Mouse (Mus musculus) common myeloid progenitor, adult 5-6 weeks (primary cell): ENCODE measurements around the gene Sntn. TPM values are rescaled to one million over a fixed set of nuclear protein-coding genes. Genes with fewer than 3 reads are reported as not detected.

Source experiments
- ATAC-seq: replicated peaks from 2 replicates; pipeline ENCODE4 v1.8.0; 2016; ENCODE audit warnings: low read depth, mild to moderate bottlenecking, moderate TSS enrichment, inconsistent platforms; ENCODE audit not compliant: poor library complexity, severe bottlenecking
- total RNA-seq: library from RNA; stranded (forward); fragments of 200-1000, 187-1606 nt; gene quantifications from 2 replicates; pipeline ENCODE4 v1.2.3, GENCODE M21; 2017

The Sntn gene
- not detected in 2 replicates for total RNA-seq

- ATAC-seq = no peak
Measured at GRCm38 (mm10) chr14:13670576-13670975, at the start of gene Sntn. Sntn (plus strand) TSS chr14:13670876.

- ATAC-seq = no peak
Measured at GRCm38 (mm10) chr14:13649865-13650264, 20.8 kb upstream of the Sntn start.

- no peak for ATAC-seq
Measured at GRCm38 (mm10) chr14:13651039-13651438, 19.6 kb upstream of the Sntn start.

GRCm38 (mm10) chr14:13651541-13652298 lies 19.0 kb upstream of the Sntn start:
- ATAC-seq = no peak

- ATAC-seq = no peak
Measured at GRCm38 (mm10) chr14:13686716-13687115, 16.0 kb downstream of the Sntn start.

- no peak for ATAC-seq
Measured at GRCm38 (mm10) chr14:13690426-13690825, 19.8 kb downstream of the Sntn start.

- ATAC-seq = no peak
Measured at GRCm38 (mm10) chr14:13732263-13732662, 61.6 kb downstream of the Sntn start.

Other genes starting within 250 kb of the Sntn start
- gene Gm281, start 243.6 kb downstream of the Sntn start, total RNA-seq = not detected in 2 replicates